Mouse (Mus musculus) CD4-positive helper T cell, adult 2 months (primary cell): ENCODE data around the gene Sumf1.

ENCODE experiments used
- DNase-seq: peaks from one replicate; pipeline ENCODE4 v3.0.0-alpha.2; 2012; ENCODE audit warnings: low read depth, missing footprints, low spot score

Sumf1 gene

DNA sequence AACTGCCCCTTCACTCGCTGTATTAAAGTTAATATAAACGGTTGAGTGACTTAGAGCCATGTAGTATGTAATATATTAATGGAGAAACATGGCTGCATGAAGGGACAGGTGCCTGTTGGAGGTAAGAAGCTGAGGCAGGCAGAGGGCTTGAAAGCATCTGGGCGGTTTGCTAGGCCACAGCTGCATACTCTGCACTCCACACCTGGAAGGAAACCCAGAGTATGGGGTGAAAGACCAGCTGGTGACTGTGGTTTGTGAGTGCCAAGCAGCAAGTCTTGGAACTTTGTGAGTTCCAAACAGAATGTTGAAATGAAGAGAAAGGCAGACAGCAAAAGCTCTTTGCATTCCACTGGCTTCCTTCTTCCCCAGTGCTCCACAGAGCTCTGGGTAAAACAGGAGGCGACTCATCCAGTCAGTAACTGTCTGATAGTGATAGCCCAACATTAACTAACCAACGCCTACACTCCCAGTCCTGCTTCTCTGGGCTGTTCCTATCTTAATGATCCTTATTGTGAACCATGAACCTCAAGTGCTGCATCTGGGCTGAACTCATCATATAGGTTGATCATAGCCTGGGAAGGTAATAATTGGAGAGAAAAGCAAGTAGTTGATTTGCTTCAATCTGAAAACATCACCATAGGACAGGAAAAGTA lies 21.7 kb upstream of the Sumf1 start:
- no peak for DNase-seq

DNA sequence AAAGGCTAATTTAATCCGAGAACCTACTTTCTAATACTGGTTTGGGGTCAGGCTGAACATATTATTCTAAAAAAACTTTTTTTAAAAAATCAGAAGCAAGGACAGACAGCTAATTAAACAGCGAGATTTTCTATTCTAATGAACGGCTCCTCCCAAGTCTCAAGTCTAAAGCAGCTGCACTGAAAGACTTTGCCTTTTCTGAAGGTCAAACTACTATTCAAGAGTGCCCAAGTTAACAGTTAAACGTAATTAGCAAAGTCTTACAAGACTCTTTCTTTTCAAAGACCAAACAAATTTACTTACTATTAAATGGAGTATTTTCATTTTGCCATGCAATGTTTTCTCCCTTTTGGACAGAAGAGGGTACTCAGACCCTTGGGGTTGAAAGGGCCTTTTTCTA lies 20.8 kb upstream of the Sumf1 start:
- no peak for DNase-seq

GRCm38 (mm10) chr6:108204322-108204721 lies 18.9 kb upstream of the Sumf1 start:
- no peak for DNase-seq

- no peak for DNase-seq
These were observed 12.9 kb upstream of the Sumf1 start for GRCm38 (mm10) chr6:108198286-108198685.

GRCm38 (mm10) chr6:108197117-108197516 lies 11.7 kb upstream of the Sumf1 start:
- no peak for DNase-seq

DNA sequence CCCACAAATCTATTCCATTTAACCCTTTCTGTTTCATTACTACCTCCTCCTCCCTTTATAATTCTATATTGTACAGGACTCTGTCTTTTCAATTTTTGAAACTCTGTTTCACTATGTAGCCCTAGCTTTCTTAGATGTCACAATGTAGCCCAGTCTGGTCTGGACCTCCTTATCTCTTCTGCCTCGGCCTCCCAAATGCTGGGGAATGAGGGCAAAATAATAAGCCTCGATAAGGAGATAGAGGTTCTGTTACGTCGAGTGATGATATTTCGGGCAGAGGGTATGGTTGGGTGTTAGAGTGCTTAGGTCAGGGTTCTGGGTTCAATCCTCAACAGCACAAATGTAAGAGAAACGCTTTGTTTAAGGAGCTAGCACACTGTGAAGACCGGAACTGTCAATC lies 11.3 kb upstream of the Sumf1 start:
- DNase-seq = no peak

- no peak for DNase-seq
These were observed 7.2 kb upstream of the Sumf1 start for GRCm38 (mm10) chr6:108192632-108193031.

GRCm38 (mm10) chr6:108190690-108191089 lies 5.3 kb upstream of the Sumf1 start:
- DNase-seq = no peak

GRCm38 (mm10) chr6:108185685-108186009 lies 265 bp upstream of the Sumf1 start:
- DNase-seq = no peak

DNA sequence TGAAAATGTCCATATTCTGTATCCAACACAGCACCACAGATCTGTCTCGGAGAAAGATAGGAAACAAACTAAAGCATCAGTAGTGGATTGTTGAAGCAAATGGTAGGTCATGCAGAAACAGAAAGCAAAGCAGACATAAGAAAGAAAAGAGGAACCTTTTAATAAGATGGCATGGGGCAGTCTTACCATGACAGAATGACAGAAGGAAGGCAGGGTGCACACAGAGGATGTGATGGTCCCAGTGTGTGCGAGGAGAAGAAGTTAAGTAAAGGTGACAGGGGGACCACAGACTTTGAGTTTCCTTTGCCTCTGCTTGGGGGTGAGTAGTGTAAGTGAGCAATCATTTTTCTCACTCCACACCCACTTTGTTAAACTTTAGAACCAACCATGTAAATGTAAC lies 6.3 kb downstream of the Sumf1 start:
- no peak for DNase-seq

DNA sequence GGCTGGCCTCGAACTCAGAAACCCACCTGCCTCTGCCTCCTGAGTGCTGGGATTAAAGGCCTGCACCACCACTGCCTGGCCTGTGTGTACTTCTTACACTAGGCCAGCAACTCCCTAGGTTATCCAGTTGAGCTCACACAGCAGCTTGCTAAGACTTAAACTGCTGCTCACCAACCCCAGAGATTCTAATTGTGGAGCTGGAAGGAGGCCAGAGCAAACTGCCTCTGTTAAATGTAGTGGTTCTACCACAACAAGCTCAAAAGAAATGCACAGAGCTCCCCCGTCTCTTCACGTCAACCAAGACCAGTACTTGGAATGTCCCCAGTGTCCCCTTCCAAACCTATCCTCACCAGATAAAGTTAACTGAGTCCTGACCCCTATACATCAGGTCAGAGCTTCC lies 11.2 kb downstream of the Sumf1 start:
- DNase-seq = no peak

- no peak for DNase-seq
These were observed 13.2 kb downstream of the Sumf1 start for GRCm38 (mm10) chr6:108172219-108172618.

- peak; percentile 83 for DNase-seq
These were observed 15.9 kb downstream of the Sumf1 start for GRCm38 (mm10) chr6:108169466-108169865.

GRCm38 (mm10) chr6:108168723-108169122 lies 16.7 kb downstream of the Sumf1 start:
- DNase-seq = peak; percentile 80

DNA sequence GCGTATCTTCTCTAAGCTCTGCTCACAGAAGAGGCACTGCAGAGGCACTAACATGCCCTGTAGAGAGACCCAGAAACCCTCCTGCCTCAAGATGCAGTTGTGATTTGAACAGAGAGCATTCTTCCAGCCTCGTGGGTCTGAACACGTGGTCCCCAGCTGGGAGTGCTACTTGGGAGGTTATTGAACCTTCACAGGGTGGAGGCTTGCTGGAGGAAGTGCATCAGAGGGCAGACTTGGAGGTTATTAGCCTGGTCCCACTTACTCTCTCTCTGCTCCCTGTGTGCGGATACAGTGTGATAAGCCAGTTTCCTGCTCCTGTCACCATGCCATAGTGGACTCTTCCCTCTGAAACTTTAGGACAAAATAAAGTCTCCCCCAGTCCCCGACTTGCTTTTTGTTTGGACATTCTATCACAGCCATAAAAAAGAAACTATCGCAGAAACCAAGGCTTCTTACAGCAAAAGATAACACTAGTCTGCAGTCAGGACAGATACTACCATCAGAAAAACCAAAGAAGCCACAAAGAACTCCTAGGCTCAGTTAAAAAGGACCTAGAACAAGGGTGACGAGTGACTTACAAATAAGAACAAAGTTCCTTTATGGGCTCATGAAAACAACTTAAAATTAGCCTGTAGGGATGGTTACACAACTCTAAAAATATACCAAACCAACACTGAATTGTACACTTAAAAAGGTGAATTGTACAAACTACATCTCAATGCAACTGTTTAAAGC lies 17.3 kb downstream of the Sumf1 start:
- DNase-seq = peak; percentile 65

DNA sequence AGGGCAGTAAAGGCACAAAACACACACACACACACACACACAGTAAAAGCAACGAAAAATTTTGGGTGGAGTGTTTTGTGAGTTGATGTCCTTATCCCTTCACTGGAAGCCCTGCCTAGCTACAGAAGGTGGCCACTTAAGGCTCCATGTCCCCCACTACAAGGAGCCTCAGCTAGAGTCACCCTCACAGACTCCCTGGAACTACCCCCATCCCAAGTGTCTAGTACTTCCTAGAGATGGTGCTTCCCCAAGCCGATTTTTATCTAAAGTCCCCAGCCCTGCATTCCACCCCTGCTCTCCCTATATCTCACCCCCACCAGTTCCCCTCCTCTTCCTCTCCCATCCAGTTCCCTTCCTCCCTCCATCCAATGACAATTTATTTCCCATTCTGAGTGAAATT lies 19.8 kb downstream of the Sumf1 start:
- no peak for DNase-seq

DNA sequence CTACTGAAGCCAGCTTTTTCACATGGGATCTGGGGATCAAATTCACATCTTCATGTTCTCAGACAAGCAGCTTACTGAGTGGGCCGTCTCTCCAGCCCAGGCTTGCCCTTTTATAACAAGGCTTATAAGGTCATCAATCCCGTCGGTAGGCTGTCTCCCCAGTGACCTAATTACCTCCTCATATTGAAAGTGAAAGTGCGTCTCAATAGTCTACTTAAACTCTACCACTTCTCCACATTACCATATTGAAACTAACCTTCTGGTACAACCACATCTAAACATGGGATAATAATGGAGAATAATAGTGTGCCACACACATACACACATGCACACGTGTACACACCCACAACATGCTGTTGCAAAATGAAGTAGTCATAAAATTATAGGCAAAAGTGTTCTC lies 20.4 kb downstream of the Sumf1 start:
- DNase-seq = peak; percentile 86

DNA sequence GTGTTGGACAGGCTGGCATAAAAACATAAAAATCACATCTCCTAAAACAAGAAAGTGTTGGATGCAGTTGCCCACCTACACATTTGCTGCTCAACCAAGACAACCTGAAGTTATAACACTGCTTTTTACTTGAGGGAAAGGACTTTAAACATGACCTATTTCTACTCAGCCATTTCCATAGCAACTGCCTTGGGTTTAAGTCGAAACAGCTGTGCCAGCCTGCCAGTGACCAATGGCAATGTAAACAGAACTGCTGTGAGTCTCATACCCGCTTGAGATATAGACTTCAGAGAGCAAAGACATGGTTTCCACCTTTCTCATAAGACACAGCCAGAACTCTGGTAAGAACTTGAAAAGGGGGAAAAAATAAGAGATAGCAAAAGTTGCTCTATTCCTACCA lies 24.8 kb downstream of the Sumf1 start:
- DNase-seq = no peak

GRCm38 (mm10) chr6:108156881-108157280 lies 28.5 kb downstream of the Sumf1 start:
- no peak for DNase-seq

- no peak for DNase-seq
These were observed 31.1 kb downstream of the Sumf1 start for GRCm38 (mm10) chr6:108154243-108154642.

- no peak for DNase-seq
These were observed 32.6 kb downstream of the Sumf1 start for GRCm38 (mm10) chr6:108152661-108153269.

- DNase-seq = no peak
These were observed 33.3 kb downstream of the Sumf1 start for GRCm38 (mm10) chr6:108152081-108152480.

DNA sequence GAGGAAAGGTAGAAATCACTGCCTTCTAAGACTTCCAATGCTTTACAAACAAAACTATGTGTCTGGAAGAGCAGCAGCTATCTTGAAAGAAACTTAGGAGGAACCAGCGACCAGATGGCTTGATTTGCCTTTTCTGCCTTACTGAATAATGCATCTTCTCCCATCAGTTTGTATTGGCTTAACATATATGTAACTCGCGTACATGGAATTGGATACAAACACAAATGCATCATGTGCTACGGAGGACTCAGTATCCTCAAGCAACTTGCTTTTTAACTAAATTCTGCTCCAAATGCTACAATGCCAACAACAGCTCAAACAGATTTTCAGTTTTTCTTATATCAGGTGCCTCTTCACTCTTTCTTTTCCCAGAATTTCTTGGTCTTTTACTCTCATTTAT lies 36.1 kb downstream of the Sumf1 start:
- DNase-seq = no peak
